Mouse (Mus musculus) retina, adult 2 months (tissue): Measurements from ENCODE around the gene Cdk12.
"Not testable (repeated sequence)": the region's sequence is repeated elsewhere in the genome, so short reads cannot be mapped to it uniquely, and the experiment has no call there.

Source experiments
- DNase-seq: peaks from one replicate; pipeline ENCODE4 v3.0.0-alpha.2; 2012; ENCODE audit warnings: low read depth, low spot score

Gene Cdk12

DNA sequence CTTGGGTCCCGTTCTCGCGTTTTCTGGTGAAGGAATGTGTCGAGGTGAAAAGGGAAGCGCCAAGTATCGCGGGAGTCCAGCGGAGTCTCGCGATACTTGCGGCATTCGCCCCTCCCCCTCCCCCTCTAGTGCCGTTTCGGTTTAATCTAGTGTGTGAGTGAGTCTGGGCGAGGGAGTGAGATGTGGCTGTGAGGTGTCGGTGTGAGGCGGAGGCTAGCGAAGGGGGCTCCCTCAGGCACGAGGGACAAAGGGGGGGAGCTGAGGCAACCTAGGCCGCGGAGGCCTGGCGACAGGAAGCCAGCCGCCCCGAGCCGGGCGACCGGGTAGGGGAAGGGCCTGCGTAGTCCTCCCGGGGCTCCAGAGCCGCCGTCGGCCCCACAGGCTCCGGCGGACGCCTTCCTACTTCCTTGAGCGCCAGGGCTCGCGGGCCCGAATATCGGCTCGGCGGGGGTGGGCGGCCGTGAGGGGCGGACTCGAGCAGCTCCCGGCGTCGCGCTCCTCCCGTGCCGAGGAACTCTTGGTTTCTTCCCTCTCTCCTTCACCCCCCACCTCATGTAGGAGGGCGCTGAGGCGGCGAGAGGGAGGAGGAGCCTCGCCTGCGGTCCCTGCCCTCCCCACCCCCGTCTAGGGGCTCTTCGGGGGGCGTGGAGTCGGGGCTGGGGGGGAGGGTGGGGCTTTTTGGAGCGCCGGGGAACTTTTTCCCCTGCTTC lies at the start of gene Cdk12:
Gene Cdk12 (plus strand): TSS at position 419 of the 710 bp plus-strand sequence.
- peak; percentile 97 for DNase-seq

DNA sequence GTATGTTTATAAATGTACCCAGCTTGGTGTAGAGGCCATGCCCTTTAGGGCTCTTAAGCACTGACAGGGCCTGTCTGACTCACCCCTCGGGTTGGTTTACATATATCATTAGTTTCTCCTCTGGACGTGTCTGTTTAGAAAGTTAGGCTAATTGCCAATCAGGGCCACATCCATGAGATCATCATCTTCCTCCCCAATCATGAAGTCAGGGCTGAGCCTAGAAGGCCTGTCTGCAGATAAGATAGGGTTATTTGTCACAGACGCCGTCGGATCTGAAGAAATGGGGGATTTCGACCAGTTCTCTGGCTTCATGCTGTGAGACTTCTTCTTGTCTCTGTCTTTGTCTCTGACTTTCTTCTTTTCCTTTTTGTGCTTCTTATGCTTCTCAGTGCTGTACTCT lies 47.8 kb upstream of the Cdk12 start:
- no peak for DNase-seq

DNA sequence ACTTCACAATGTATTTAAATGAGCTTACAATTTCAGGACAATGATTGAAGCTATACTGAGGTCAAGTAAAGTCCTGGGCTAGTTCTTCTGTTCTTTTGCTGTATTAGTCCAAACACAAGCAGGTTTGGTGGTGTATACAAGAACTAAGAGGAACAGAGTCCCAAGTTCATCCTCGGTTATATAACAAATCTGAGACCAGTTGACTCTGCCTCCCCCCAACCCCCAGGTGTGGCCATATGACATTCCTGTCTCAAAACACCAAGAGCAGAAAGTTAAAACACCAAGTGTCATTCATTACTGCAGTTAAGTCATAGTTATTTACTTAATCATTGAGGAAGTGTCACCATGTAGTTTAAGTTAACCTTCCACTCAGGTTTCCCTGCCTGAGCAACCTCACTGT lies 34.5 kb upstream of the Cdk12 start:
- DNase-seq, result no peak

GRCm38 (mm10) chr11:98182149-98182548 lies 20.7 kb upstream of the Cdk12 start:
- not testable (repeated sequence) for DNase-seq

DNA sequence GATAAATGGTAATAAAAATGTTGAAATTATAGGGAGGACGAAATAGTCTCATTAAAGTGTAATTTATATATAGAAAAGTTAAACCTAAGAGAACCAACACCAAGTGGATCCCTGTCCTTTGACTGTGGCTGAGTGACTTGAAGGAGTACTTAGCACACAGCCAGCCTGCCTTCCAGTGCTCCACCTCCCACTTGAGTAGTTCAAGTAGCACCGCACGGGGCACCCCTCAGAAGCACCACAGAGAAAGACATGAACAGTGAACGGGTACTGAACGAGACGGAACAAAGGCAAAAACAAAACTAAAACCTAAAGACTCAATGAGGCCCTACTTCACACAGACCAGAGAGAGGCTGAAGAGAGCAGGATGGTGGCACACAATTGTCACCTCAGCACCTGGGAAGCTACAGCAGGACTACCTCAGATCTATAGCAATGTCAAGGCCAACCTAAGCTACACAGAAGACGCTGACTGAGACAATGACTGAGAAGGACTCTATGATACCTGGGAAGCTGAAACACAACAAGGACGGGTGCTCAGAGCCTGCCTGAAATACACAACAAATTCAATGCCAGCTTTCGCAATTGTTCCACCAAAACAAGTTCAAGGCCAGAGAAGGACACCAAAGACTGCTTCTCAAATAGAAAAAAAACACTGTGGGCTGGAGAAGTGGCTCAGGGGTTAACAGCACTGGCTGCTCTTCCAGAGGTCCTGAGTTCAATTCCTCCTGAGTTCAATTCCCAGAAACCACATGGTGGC lies 15.0 kb upstream of the Cdk12 start:
- no peak for DNase-seq

DNA sequence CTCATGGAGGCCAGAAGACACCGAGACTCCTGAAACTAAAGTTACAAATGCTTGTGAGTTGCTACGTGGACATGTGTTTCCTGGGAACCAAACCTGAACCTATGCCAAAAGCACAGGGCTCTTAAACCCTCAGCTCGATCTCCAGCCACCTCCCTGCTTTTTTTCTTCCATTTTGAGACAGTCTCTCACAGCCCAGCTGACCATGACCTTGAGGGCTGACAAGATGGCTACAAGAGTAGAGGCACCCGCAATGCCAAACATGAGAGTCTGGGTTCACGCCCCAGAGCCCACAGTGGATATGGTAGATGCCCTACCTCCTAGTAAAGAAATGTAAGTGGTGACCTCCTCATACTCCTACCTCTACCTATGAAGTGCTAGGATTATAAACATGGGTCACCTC lies 12.0 kb upstream of the Cdk12 start:
- no peak for DNase-seq

DNA sequence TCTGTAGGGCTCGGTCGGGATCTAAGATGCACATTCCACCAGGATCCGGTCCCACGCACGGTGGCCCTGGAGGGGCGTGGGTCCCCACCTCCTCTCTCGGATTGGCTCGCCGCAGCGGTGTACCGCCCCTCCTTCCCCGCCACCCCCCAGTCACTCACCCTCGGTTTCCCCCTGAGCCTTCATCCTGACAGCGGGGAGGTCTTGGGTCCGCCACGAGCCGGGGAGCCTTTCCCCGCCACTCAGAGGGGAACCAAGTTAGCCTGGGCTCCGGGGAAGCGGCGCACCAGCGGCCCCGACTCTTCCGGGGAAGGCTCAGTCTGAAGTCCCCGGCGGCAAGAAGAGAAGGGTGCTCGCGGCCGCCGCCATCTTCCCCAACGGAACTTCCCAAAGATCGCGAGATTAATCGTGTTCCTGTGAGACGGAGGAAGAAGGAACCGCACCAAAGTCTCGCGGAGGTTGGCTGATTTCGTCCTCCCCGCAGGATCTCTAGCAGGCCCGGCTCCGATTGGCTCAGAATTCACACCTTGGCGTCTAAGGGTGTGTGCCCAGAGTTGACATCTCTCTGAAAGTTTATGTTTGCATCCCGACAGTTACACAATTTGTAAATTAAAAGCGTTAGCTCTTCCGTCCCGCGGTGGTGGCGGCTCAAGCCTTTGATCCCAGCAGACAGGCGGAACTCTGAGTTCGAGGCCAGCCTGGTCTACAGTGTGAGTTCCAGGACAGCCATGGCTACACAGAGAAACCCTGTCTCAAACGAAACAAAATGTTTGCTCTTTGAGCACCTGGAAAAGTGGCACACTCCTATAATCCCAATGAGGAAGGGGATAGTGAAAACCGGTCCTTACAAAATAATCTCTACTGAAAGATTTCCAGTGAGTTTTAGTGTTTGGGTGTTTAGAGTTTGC lies 9.7 kb upstream of the Cdk12 start, which contains the start of gene Med1:
Gene Med1 (minus strand): TSS at position 393 of the 905 bp plus-strand sequence.
- DNase-seq, result peak; percentile 81

DNA sequence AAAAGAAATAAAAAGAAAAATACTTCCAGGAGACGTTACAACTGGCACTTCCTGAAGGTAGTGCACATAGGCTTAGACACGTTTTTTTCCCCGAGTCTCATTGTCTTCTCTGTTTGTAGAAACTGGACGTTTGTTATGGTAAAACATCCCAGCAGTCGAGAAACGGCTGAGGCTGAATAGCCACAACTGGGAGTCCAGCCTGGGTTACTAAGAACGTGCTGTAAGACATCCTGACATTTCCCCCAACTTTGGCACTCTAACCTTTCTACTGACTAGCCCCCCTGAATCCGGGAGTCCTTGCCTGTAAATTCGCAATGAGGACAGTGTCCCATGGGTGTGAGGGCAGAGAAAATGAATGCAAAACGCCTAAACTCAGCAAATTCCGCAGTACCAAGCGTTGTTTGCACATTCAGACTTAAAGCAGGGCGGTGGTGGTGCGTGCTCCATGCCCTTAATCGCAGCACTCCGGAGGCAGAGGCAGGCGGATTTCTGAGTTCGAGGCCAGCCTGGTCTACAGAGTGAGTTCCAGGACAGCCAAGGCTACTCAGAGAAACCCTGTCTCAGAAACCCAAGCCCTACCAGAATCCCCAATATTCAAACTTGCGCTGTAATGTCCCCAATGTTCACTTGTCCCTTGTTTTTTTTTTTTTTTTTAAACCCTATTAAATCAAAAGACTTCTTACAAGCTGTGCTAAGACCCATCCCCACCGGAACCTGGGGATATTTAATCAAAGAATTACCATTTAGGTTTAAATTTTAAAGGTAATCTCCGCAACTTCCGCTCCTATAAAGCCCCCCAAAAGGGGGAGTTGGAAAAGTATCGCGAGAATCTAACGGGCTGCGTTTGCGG lies 843 bp upstream of the Cdk12 start:
- DNase-seq, result no peak

DNA sequence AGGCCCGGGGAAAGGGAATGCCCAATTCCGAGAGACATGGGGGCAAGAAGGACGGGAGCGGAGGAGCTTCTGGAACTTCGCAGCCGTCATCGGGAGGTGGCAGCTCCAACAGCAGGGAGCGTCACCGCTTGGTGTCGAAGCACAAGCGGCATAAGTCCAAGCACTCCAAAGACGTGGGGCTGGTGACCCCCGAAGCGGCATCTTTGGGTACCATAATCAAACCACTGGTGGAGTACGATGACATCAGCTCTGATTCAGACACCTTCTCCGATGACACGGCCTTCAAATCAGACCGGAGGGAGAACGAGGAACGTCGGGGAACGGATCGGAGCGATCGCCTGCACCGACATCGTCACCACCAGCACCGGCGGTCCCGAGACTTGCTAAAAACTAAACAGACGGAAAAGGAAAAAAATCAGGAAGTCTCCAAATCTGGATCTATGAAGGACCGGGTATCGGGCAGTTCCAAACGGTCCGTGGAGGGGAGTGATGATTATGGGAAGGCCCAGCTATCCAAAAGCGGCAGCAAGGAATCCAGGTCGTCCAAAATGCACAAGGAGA lies 572 bp downstream of the Cdk12 start:
- DNase-seq, result no peak

DNA sequence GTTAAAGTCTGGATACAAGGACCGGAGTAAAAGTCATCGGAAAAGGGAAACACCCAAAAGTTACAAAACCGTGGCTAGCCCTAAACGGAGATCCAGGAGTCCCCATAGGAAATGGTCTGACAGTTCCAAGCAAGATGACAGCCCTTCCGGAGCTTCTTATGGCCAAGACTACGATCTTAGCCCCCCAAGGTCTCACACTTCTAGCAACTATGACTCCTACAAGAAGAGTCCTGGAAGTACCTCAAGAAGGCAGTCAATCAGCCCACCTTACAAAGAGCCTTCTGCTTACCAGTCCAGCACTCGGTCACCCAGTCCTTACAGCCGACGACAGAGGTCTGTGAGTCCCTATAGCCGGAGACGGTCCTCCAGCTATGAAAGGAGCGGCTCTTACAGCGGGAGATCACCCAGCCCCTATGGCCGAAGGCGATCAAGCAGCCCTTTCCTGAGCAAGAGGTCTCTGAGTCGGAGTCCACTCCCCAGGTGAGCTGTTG lies 1.1 kb downstream of the Cdk12 start:
- no peak for DNase-seq

DNA sequence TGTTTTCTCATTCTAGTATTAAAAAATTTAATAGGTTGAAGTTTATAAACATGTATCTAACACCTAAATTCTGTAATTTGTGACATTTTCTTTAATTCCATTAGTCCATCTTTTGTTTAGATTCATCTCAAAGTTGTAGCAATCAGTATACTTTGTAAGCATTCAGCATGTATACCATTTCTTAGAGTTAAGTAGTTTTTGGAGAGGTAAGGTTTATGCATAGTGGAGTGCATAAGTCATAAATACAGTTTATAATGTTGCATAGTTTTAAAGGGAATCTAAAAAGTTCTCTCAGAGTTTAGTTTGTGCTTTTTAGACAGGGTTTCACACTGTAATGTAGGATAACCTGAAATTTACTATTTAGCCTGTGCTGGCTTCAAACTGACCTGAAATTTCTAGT lies 2.6 kb downstream of the Cdk12 start:
- no peak for DNase-seq

DNA sequence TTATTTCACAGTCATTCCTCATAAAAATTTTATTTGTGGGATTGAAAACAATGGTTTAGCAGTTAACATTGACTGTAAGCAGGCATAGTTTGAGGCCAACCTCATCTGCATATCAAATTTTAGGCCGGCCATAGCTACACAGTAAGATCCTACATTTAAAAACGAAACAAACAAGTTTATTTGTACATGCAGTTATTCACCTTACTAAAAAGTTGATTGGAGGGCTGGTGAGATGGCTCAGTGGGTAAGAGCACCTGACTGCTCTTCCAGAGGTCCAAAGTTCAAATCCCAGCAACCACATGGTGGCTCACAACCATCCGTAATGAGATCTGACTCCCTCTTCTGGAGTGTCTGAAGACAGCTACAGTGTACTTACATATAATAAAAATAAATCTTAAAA lies 3.4 kb downstream of the Cdk12 start:
- DNase-seq, result not testable (repeated sequence)

DNA sequence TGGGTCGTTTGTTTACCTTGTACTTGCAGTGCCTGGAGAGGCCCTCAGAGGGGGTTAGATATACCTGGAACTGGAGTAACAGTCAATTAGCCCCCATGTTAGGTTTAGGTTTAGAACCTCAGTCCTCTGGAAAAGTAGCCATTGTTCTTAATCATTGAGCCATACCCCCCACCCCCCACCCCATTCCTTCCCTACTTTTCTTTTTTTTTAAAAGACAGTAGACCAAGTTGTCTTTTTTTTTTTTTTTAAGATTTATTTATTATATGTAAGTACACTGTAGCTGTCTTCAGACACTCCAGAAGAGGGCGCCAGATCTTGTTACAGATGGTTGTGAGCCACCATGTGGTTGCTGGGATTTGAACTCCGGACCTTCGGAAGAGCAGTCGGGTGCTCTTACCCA lies 6.8 kb downstream of the Cdk12 start:
- DNase-seq, result not testable (repeated sequence)

DNA sequence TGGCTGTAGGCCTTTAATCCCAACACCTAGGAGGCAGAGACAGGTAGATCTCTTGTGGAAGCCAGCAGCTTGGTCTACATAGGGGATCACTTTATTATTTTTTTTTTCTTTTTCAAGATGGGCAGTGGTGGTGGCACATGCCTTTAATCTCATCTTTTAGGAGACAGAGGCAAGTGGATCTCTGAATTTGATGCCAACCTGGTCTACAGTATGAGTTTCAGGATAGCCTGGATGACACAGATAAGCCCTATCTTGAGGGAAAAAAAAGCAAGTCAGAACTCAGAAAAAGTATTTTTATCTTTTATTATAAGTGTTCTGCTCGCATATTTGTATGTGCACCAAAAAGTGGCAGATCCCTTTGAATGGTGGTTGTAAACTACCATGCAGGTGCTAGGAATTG lies 10.5 kb downstream of the Cdk12 start:
- DNase-seq, result no peak

GRCm38 (mm10) chr11:98226349-98226748 lies 23.5 kb downstream of the Cdk12 start:
- no peak for DNase-seq

DNA sequence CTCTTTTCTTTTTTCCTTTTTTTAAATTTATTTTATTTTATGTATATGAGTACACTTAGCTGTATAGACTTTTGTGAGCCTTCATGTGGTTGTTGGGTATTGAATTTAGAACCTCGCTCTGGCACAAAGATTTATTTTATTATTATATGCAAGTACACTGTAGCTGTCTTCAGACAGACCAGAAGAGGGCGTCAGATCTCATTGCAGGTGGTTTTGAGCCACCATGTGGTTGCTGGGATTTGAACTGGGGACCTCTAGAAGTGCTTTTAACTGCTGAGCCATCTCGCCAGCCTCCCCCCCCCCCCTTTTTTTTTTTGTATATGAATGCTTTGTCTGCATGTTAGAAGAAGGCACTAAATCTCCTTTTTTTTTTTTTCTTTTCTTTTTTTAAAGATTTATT lies 35.6 kb downstream of the Cdk12 start:
- DNase-seq, result no peak

- no peak for DNase-seq
Observed at GRCm38 (mm10) chr11:98238995-98239394, 36.1 kb downstream of the Cdk12 start.

DNA sequence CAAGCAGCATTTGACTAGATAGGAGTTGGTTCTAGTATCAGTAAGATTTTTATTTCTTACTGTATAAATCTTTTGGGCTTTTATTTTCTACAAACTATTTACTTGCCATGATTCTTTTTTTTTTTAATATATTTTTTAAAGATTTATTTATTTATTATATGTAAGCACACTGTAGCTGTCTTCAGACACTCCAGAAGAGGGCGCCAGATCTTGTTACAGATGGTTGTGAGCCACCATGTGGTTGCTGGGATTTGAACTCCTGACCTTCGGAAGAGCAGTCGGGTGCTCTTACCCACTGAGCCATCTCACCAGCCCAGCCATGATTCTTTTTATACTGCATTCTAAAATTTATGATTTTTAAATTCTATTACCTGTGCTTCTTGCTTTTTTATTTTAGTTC lies 40.1 kb downstream of the Cdk12 start:
- not testable (repeated sequence) for DNase-seq

DNA sequence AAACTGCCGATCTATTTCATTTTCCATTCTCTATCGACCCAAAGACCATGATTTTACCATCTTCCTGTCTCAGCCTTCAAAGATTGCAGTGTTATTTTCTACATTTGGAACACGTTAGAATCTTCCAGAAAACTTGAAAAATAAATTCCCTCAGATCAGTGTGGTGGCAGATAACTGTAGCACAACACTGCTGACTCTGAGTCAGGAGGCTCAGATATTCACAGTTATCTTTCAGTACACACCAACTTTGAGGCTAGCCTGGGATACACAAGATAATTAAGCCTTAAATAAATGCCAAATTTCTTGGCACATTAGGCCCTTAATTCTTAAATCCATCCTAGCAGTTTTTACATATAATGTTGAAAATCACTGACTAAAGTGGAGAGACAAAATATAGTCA lies 41.6 kb downstream of the Cdk12 start:
- DNase-seq, result no peak

GRCm38 (mm10) chr11:98247325-98247724 lies 44.5 kb downstream of the Cdk12 start:
- DNase-seq, result no peak

DNA sequence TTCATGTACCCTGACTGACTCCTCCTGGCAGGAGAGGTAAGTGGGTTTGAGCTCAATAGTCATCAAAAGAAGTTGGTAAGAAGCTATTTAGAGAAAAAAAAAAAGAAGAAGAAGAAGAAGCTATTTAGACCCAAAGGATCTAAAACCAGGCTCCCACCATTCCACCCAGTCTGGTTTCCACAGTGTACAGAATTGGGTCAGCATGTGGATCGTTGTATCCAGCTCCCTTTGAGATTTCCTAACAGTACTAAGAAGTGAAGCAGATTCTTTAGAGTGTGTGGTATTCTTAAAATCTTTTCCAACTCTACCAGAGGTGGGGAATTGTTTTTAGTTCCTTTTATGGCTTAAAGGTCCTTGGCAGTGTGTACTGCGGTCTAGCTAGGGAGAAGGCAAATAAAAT lies 50.9 kb downstream of the Cdk12 start:
- no peak for DNase-seq
